ENCODE assay signal across 8 mouse cellular contexts in genomic region chr12:100198967-100199660, GRCm38 (mm10). TPM values are rescaled to one million over a fixed set of nuclear protein-coding genes. Genes with fewer than 3 reads are reported as not detected.
DNase-seq lines count a peak whose midpoint lies in the region; ATAC-seq lines count a peak whose summit lies in the region.

Gene Calm1, plus strand, starts transcription at chr12:100199435.

- no peaks in the 10 kb centered on the region for H3K9me3 ChIP-seq in hindbrain, embryonic 14.5 days (ENCODE audit: control insufficient read depth, low read length)

- H3K4me1 ChIP-seq in hindbrain, embryonic 14.5 days (replicated peaks; ENCODE audit: control insufficient read depth, insufficient read depth, low read length), result peaks cover 21% of the 10 kb centered on the region

- DNase-seq in WW6 (ENCODE audit: low read depth, low spot score), result peak; percentile 82
- peak; percentile 97 for DNase-seq in cerebellum, postnatal 36 days
- peak; percentile 93 to 95 for DNase-seq in frontal cortex, postnatal 36 days (ENCODE audit: low spot score in 2 of 2)
- peak; percentile 95 for DNase-seq in hindbrain, embryonic 14.5 days (ENCODE audit: low spot score)
- peak; percentile 85 for DNase-seq in left cerebral cortex, adult 11 months (ENCODE audit: low spot score)
- DNase-seq in lung, postnatal 4 days, result peak; percentile 97 to 98
- DNase-seq in retina, postnatal 1 day, result peak; percentile 97
- DNase-seq in thymus, postnatal 4 days, result peak; percentile 98

- peak within 1 kb of the TSS; percentile 96 for H3K4me3 ChIP-seq in hindbrain, embryonic 14.5 days (replicated peaks; ENCODE audit: low read length)

- peak within 1 kb of the TSS; percentile 98 for H3K9ac ChIP-seq in hindbrain, embryonic 14.5 days

- ATAC-seq in hindbrain, embryonic 14.5 days (ENCODE audit: low FRiP score), result peak; percentile 88

- peaks cover 20% of the 10 kb centered on the region for H3K36me3 ChIP-seq in hindbrain, embryonic 14.5 days (replicated peaks; ENCODE audit: control insufficient read depth, insufficient read depth)

- no peaks in the 10 kb centered on the region for H3K27me3 ChIP-seq in hindbrain, embryonic 14.5 days (ENCODE audit: control insufficient read depth, insufficient read depth, low read length)

- H3K27ac ChIP-seq in hindbrain, embryonic 14.5 days, result peak within 1 kb of the TSS; percentile 89

- under 1% methylated on average over 58 of the region's 58 CpGs for WGBS in hindbrain, embryonic 14.5 days

- H3K4me2 ChIP-seq in hindbrain, embryonic 14.5 days (replicated peaks), result peak within 1 kb of the TSS; percentile 98

RNA-seq across cellular contexts. Expression of gene Calm1, which starts in this region (rescaled TPM):
- 2,705 and 2,824 TPM in 2 replicates for polyA plus RNA-seq in hindbrain, embryonic 14.5 days (2014; fragmentation: Nextera tagmentation; extraction: Ambion mirVana)

Comparison
In these comparisons a context has a peak if more than half of its experiments do, and no peak if none do; other contexts are left out.
1. Peak in every context shown above with its lines: DNase-seq, ATAC-seq, H3K4me3 ChIP-seq and H3K27ac ChIP-seq.